Mouse (Mus musculus) urinary bladder, postnatal 10 days (tissue): ENCODE results near the gene Pparg.

Experiments used
- DNase-seq: peaks from one replicate; pipeline ENCODE4 v3.0.0; 2022; ENCODE audit warnings: low spot score

The Pparg gene

DNA sequence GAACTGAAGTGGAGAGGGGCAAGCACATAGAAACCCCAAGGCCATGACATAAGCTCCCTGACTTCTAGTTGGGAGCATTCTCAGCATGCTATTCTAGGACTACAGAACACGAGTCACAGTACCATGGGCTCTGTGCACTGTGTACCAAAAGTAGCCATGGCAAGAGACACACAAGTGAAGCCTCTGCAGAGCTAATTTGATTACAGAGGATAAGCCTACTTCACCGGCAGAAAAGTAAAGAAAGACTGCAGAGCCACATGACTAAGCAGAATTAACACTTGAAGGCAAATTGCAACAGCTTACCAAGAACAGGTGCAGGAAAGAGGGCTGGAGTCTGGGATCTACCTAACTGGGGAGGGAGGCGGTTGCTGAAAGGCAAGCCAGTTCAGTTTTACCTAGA lies 103.9 kb downstream of the Pparg start:
- DNase-seq, result no peak

GRCm38 (mm10) chr6:115465463-115465862 lies 104.7 kb downstream of the Pparg start:
- DNase-seq, result no peak

GRCm38 (mm10) chr6:115465876-115466275 lies 105.1 kb downstream of the Pparg start:
- DNase-seq, result no peak

- no peak for DNase-seq
Measured at GRCm38 (mm10) chr6:115466601-115467000, 105.8 kb downstream of the Pparg start.

DNA sequence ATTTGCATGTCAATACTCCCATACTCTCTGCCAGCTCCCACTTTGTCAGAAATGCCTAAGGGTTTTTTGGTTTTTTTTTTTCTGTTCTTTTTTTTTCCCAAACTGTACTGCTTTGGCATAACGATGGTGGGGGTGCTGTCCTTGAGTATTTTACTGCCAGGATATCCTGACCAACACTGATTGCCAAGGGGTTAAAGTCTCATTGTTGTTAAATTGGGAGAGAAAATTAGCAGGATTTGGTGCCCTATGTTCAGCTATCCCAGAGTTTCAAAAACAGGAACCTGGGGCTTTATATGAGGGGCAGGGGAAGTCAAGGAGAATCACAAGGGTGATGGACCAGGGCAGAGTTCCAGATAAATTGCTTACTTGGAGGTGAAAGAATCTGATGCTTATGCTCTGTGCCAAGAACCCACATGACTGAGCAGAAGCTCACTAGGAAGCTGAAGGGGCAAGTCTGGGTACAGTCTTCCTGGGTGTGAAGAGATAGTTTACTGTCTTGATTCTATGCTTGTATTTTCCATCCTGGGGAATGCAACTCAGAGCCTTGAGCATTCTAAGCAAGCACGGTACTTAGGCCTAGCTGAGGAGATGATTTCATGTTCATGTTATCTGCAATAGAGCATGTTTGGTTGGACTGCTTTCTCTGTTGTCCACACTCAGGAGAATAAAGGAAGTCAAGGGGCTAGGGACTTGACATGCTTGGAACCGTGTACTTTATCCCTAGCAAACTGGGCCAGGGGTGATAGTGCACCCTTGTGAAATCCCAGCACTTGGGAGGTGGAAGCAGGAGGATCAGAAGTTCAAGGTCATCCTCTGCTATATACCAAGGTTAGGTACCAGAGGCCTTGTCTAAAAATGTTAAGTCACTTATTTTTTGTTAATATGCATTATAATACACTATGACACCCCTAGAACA lies 109.2 kb downstream of the Pparg start:
- no peak for DNase-seq

DNA sequence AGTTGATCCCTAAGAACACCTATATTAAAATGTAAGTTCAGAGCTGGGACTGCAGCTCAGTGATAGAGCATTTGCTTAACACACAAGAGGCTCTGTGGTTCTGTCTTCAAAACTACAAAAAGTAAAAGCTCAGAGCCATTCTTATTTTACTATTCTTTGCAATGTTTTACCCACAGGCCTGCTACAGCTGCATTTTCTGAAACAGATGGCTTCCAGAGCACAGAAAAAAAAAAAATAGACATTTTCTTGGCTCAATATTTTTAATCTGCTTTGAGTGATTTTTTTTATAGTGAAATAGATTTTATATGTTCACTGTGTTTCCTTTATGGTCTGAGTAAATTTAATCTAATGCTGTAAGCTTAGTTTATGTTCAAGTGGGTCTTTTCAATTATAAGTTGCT lies 111.2 kb downstream of the Pparg start:
- no peak for DNase-seq

DNA sequence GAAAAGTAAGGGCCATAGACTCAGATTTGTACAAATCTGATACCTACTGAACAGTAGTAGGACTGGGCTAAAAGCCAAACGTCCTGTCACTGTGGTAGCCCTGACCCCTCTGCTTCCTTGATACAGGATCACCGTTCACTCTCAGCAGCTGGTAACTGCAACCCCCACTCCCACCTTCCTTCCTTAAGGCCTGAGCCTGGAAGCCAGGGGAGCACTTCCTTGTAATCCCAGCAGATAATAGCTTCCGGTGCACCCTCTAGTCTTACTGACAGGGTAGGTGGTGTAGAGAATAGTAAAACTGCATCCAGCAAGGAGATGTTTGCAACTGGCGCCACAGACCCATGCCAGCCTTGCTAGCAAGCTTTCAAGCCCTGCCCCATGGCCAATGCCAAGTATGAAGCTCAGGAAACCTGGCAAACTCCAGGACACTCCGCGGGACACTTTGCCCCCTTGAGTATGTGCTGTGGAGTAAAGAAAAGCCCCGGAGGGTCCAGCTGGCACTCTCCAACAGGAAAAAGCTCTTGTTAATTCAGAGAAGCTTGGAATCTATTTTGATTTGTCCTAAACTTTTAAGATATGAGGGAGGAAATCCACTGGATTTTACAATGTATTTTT lies 116.4 kb downstream of the Pparg start:
- no peak for DNase-seq

DNA sequence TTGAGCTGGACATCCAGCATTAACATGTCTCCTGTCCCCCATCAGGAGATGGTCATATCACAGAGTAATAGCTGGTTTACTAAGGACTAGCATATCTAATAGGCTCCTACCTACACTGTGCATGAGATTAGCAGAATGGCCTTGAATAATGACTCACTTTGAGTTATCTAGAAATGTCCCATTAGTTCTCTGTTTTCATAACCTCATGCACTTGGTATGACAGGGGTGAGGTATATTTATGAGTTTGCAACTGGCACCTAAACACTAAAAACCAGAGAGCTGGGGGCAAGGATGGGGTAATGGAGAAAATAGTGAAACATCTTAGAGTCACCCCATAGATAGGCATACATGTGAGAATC lies 119.2 kb downstream of the Pparg start:
- no peak for DNase-seq

- DNase-seq, result no peak
Measured at GRCm38 (mm10) chr6:115480322-115481017, 119.7 kb downstream of the Pparg start.

GRCm38 (mm10) chr6:115481018-115481354 lies 120.2 kb downstream of the Pparg start:
- no peak for DNase-seq

- no peak for DNase-seq
Measured at GRCm38 (mm10) chr6:115481603-115482002, 120.9 kb downstream of the Pparg start.

DNA sequence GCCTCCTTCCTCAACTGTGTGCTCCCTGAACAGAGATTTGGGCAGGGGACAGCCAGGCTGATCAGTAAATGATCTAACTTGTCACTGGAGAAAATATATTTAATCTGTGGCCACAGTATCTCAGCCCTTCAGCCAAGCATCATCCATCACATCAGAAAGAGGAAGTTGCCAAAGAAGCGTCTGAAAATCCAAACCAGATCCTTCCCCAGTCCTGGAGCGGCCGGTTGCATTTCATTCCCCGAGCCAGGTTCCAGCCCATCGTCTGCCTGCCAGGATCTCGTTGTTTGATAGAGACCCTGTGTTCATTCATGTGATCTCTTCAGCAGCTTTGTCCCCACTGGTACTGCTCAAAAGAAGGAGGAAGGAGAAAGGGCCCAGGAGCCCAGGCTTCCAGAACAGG lies 124.9 kb downstream of the Pparg start:
- DNase-seq, result no peak

DNA sequence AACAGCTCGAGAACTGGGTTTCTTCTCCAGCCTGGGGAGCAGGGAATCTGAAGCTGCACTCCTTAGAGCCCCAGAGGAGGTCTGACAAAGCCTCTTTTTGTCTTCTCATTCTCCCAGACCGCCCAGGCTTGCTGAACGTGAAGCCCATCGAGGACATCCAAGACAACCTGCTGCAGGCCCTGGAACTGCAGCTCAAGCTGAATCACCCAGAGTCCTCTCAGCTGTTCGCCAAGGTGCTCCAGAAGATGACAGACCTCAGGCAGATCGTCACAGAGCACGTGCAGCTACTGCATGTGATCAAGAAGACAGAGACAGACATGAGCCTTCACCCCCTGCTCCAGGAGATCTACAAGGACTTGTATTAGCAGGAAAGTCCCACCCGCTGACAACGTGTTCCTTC lies 129.1 kb downstream of the Pparg start:
- DNase-seq, result no peak

GRCm38 (mm10) chr6:115492952-115493613 lies 132.3 kb downstream of the Pparg start:
- DNase-seq, result no peak

GRCm38 (mm10) chr6:115493824-115494223 lies 133.1 kb downstream of the Pparg start:
- no peak for DNase-seq

GRCm38 (mm10) chr6:115499540-115499939 lies 138.8 kb downstream of the Pparg start:
- no peak for DNase-seq

DNA sequence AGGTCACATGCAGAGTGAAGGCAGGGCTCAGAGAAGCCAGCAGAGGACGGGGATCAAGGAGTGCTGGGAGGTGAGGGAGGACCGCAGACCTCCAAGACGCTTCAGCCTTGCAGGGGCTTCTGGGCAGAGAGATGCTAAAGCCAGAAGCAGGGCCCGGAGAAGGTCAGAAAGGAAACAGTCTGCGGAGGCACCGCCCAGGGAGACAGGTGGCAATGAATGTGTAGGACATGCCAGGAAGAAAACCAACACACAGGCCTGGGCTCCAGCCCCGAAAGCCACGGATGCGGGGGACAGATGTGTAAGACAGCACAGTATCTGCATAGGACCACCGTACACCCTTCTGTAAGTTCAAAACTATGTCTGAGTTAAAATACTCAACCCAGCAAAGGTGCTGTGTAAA lies 139.5 kb downstream of the Pparg start:
- no peak for DNase-seq

- no peak for DNase-seq
Measured at GRCm38 (mm10) chr6:115501131-115501530, 140.4 kb downstream of the Pparg start.

DNA sequence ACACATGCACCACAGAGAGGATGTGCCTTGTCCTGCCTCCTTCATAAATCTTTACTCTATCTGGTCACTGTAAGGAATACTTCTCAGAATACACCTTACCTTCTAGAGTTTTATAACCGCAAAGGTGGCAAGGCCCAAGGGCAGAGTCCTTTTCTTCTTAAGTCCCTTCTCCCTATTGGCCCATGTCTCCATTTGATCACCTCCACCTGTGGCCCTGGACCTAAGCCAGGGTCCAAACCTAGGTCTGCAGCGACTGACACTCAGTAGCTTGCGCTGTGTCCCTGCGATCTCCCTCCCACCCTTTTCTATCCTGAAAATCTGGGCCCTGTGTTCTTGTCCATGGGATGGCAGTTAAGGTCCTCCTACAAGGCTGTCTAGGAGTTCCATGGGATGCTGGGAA lies 142.3 kb downstream of the Pparg start:
- no peak for DNase-seq

DNA sequence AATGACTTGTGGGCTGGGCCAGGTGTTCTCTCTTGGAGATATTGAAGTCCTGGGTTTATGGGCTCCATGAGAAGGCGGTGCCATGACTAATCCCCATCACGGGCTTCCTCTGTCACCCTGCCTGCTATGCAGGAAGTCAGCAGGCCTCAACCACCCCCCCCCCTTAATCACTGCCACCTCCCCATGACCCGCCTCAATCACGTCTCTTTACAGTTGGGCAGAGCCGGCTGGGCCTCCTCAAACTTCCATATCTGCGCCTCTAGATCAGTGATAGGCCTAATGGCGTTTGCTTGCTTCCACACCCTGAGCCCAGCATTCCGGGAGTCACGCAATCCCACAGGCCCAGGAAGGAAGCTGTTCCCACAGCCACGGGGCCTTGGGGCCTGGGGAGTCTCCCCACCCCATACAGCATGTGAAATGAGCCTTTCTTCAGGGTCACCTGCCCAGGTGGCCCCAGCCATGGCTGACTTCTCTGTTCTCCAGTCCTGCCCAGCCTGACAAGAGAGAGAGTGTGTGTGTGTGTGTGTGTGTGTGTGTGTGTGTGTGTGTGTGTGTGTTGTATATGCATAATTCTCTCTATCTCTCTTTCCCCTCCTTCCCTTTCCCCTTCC lies 142.9 kb downstream of the Pparg start:
- no peak for DNase-seq

GRCm38 (mm10) chr6:115504160-115504558 lies 143.4 kb downstream of the Pparg start:
- DNase-seq, result no peak

GRCm38 (mm10) chr6:115504915-115505314 lies 144.2 kb downstream of the Pparg start:
- DNase-seq, result no peak
